Mouse (Mus musculus): ENCODE measurements at regions not wholly inside any gene's neighbourhood (a gene's known extent, or its start where the extent isn't known, plus 50 kb on each side); places are given as distances from the start of the nearest gene placed in this dataset.

DNA sequence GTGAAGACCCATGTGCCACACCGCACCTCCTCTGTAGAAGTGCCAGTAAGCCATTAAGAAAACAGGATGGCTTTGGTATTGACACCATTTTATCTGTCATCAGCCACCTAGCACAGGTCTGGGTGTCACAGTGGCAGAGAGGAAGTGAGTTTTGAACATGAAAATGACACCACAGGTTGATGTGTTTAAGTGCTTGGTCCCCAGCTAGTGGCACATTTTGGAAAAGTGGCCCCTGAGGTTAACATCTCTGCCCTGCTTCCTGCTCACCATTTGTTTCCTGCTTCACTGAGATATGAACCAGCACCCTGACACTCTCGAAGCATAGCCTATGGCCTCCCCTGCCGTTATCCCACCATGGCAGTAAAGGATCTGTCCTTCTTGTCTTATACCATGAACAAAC lies 297.4 kb upstream of the Id2 start:
- Histone ChIP-seq H3K79me3 (ENCODE audit: low read depth) (no peaks in the 10 kb centered on the region), H3ac (ENCODE audit: control insufficient read depth, insufficient read length, low read depth) (no peak overlapping the region), H3K4me3 (ENCODE audit: insufficient read depth, poor library complexity, severe bottlenecking) (no peak overlapping the region), H3K36me3 (ENCODE audit: control insufficient read depth, insufficient read depth) (no peaks in the 10 kb centered on the region), H3K27me3 (ENCODE audit: control insufficient read depth, insufficient read depth, insufficient read length) (no peaks in the 10 kb centered on the region), H3K79me2 (ENCODE audit: control insufficient read depth, insufficient read depth) (no peaks in the 10 kb centered on the region)
- TF ChIP-seq MAX (IDR thresholded peaks at IDR 0.05): no peak
- no peak for TF ChIP-seq CTCF (IDR thresholded peaks at IDR 0.05; ENCODE audit: control insufficient read depth, insufficient read depth, insufficient read length)
- no peak for TF ChIP-seq MYOD1 (IDR thresholded peaks at IDR 0.05; ENCODE audit: control insufficient read depth, insufficient read length, low read depth)
- no peak for TF ChIP-seq FOSL1 (IDR thresholded peaks at IDR 0.05; ENCODE audit: insufficient read depth, low read length, poor library complexity, severe bottlenecking)
- no peak for TF ChIP-seq USF1 (IDR thresholded peaks at IDR 0.05; ENCODE audit: low read depth)
- TF ChIP-seq CEBPB (IDR thresholded peaks at IDR 0.05; ENCODE audit: low read depth): no peak
- no peak for TF ChIP-seq MYOG (IDR thresholded peaks at IDR 0.05; ENCODE audit: control insufficient read depth, extremely low read depth, insufficient read length)

DNA sequence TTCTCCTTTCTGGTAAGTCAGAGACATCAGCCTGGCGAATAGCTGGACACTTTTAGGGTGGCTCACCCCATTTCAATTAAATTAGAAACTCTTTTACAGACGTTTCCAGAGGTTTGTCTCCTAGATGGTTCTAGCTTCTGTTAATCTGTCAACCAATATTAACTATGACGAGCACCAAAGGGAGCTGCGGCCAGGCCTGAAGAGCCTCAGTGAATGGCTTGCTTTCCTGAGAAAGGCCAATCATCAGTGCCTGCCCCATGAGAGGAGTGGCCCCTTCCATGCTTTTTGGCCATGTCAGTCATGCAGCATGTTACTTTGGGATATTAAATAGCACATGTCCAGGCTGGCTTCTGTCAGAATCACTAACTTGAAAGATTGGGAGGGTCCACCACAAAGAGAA lies 296.6 kb upstream of the Id2 start:
- TF ChIP-seq USF1 (IDR thresholded peaks at IDR 0.05; ENCODE audit: low read depth) (no peak), MYOG (IDR thresholded peaks at IDR 0.05; ENCODE audit: control insufficient read depth, extremely low read depth, insufficient read length) (no peak), CTCF (IDR thresholded peaks at IDR 0.05; ENCODE audit: control insufficient read depth, insufficient read depth, insufficient read length) (no peak), FOSL1 (IDR thresholded peaks at IDR 0.05; ENCODE audit: insufficient read depth, low read length, poor library complexity, severe bottlenecking) (no peak), MAX (IDR thresholded peaks at IDR 0.05) (no peak)
- no peak overlapping the region for H3ac ChIP-seq (ENCODE audit: control insufficient read depth, insufficient read length, low read depth)
- H3K4me3 ChIP-seq (ENCODE audit: insufficient read depth, poor library complexity, severe bottlenecking): no peak overlapping the region
- H3K79me3 ChIP-seq (ENCODE audit: low read depth): no peaks in the 10 kb centered on the region
- no peaks in the 10 kb centered on the region for H3K27me3 ChIP-seq (ENCODE audit: control insufficient read depth, insufficient read depth, insufficient read length)
- no peaks in the 10 kb centered on the region for H3K79me2 ChIP-seq (ENCODE audit: control insufficient read depth, insufficient read depth)
- H3K36me3 ChIP-seq (ENCODE audit: control insufficient read depth, insufficient read depth): no peaks in the 10 kb centered on the region

DNA sequence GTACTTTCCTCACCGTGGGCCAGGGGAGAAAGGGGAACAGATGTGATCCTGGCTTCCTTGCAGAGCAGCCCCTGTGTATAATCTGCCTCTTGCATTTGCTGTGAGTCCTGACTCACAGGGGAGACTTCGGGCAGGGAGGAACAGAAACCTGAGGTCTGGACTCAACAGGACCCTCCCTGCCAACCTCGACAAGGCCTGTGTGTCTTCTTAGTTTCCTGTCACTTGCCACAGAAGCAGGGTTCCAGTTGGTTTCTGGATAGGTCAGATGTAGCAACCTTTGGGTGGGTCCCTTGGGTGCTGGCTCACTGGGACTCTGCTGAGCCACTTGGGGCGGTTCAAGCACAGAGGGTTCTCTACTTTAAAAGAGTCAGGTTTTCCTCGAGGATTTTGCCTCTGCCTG lies 292.3 kb upstream of the Id2 start:
- H3K36me3 ChIP-seq (ENCODE audit: control insufficient read depth, insufficient read depth): no peaks in the 10 kb centered on the region
- TF ChIP-seq MYOD1 (IDR thresholded peaks at IDR 0.05; ENCODE audit: control insufficient read depth, insufficient read length, low read depth) (no peak), USF1 (IDR thresholded peaks at IDR 0.05; ENCODE audit: low read depth) (no peak), MAX (IDR thresholded peaks at IDR 0.05) (no peak), CTCF (IDR thresholded peaks at IDR 0.05; ENCODE audit: control insufficient read depth, insufficient read depth, insufficient read length) (no peak), CEBPB (IDR thresholded peaks at IDR 0.05; ENCODE audit: low read depth) (no peak), MYOG (IDR thresholded peaks at IDR 0.05; ENCODE audit: control insufficient read depth, extremely low read depth, insufficient read length) (no peak), FOSL1 (IDR thresholded peaks at IDR 0.05; ENCODE audit: insufficient read depth, low read length, poor library complexity, severe bottlenecking) (no peak)
- H3K79me3 ChIP-seq (ENCODE audit: low read depth): no peaks in the 10 kb centered on the region

DNA sequence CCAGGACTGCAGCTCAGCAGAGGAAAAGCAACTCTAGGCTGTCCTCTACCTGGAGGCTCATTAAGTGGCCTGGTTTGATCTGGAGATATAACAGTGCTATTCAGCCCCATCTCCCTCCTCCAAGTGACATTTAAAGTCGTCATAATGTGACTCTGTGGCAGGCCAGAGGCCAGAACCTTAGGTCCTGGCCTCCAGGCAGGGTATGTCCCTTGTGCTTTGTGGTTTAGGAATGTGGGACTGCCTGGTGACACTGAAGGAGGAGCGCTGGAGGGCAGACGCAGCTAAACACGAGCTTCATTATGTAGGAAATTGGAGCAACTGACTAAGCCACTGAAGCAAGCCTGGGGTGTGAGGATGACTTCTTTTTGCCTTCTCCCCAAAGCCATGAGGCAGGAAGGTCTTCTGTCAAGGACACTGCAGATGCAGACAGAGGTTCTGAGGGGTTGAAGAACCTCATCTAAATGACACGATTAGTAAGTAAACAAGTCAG lies 290.9 kb upstream of the Id2 start:
- TF ChIP-seq CTCF (IDR thresholded peaks at IDR 0.05; ENCODE audit: control insufficient read depth, insufficient read depth, insufficient read length): no peak
- TF ChIP-seq USF1 (IDR thresholded peaks at IDR 0.05; ENCODE audit: low read depth): no peak
- no peak for TF ChIP-seq MAX (IDR thresholded peaks at IDR 0.05)
- TF ChIP-seq MYOG (IDR thresholded peaks at IDR 0.05; ENCODE audit: control insufficient read depth, extremely low read depth, insufficient read length): no peak
- TF ChIP-seq CEBPB (IDR thresholded peaks at IDR 0.05; ENCODE audit: low read depth): no peak
- no peak for TF ChIP-seq MYOD1 (IDR thresholded peaks at IDR 0.05; ENCODE audit: control insufficient read depth, insufficient read length, low read depth)
- TF ChIP-seq FOSL1 (IDR thresholded peaks at IDR 0.05; ENCODE audit: insufficient read depth, low read length, poor library complexity, severe bottlenecking): no peak

More for the DNA sequence above, 292.3 kb upstream of the Id2 start:
- no peak overlapping the region for H3ac ChIP-seq (ENCODE audit: control insufficient read depth, insufficient read length, low read depth)
- H3K79me2 ChIP-seq (ENCODE audit: control insufficient read depth, insufficient read depth): no peaks in the 10 kb centered on the region
- no peaks in the 10 kb centered on the region for H3K27me3 ChIP-seq (ENCODE audit: control insufficient read depth, insufficient read depth, insufficient read length)
- H3K4me3 ChIP-seq (ENCODE audit: insufficient read depth, poor library complexity, severe bottlenecking): no peak overlapping the region

DNA sequence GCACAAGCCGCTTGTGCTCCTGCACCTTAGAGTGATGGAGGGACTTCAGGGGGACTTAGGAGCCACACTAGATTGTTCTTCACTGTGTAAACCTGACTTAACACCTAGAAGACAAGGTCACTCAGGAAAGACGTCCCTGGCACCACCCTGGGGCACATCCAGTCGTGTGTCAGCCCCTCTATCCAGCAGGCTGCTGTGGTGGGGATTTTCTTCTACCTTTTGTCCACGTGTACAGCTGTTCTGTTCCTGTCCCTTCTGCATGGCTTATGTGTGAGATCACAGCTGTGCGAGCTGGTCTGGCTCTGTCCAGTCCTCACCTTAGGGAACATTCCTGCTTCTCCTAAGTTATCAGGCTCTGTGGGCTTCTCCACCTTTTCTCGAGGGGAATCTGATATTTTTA lies 286.0 kb upstream of the Id2 start:
- Histone ChIP-seq H3K36me3 (ENCODE audit: control insufficient read depth, insufficient read depth) (no peaks in the 10 kb centered on the region), H3ac (ENCODE audit: control insufficient read depth, insufficient read length, low read depth) (no peak overlapping the region), H3K4me3 (ENCODE audit: insufficient read depth, poor library complexity, severe bottlenecking) (no peak overlapping the region), H3K79me3 (ENCODE audit: low read depth) (no peaks in the 10 kb centered on the region), H3K79me2 (ENCODE audit: control insufficient read depth, insufficient read depth) (no peaks in the 10 kb centered on the region), H3K27me3 (ENCODE audit: control insufficient read depth, insufficient read depth, insufficient read length) (no peaks in the 10 kb centered on the region)
- no peak for TF ChIP-seq MYOD1 (IDR thresholded peaks at IDR 0.05; ENCODE audit: control insufficient read depth, insufficient read length, low read depth)
- TF ChIP-seq MYOG (IDR thresholded peaks at IDR 0.05; ENCODE audit: control insufficient read depth, extremely low read depth, insufficient read length): no peak
- no peak for TF ChIP-seq FOSL1 (IDR thresholded peaks at IDR 0.05; ENCODE audit: insufficient read depth, low read length, poor library complexity, severe bottlenecking)
- TF ChIP-seq CTCF (IDR thresholded peaks at IDR 0.05; ENCODE audit: control insufficient read depth, insufficient read depth, insufficient read length): no peak
- no peak for TF ChIP-seq CEBPB (IDR thresholded peaks at IDR 0.05; ENCODE audit: low read depth)
- no peak for TF ChIP-seq USF1 (IDR thresholded peaks at IDR 0.05; ENCODE audit: low read depth)
- no peak for TF ChIP-seq MAX (IDR thresholded peaks at IDR 0.05)

More for the DNA sequence above, 290.9 kb upstream of the Id2 start:
- Histone ChIP-seq H3K4me3 (ENCODE audit: insufficient read depth, poor library complexity, severe bottlenecking) (no peak overlapping the region), H3K79me2 (ENCODE audit: control insufficient read depth, insufficient read depth) (no peaks in the 10 kb centered on the region), H3K36me3 (ENCODE audit: control insufficient read depth, insufficient read depth) (no peaks in the 10 kb centered on the region), H3ac (ENCODE audit: control insufficient read depth, insufficient read length, low read depth) (no peak overlapping the region), H3K27me3 (ENCODE audit: control insufficient read depth, insufficient read depth, insufficient read length) (no peaks in the 10 kb centered on the region), H3K79me3 (ENCODE audit: low read depth) (no peaks in the 10 kb centered on the region)

DNA sequence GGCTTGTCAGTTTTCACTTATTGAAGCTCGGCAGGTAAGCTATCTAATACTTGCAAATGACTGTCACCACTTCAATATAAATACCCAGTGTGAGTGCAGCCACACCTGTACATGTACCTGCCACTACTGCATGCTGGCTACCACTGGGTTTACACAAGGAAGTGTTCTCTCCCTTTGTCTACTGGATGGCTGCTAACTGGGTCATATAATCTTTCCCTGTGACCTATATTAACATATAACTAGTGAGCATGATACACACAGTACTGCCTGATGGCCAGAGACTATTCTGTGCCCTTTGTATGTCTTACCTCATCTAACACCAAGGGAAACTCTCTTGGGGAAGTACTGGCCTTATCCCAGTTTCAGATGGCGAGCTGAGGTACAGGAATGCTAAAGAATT lies 285.5 kb upstream of the Id2 start:
- TF ChIP-seq CEBPB (IDR thresholded peaks at IDR 0.05; ENCODE audit: low read depth) (no peak), CTCF (IDR thresholded peaks at IDR 0.05; ENCODE audit: control insufficient read depth, insufficient read depth, insufficient read length) (no peak), USF1 (IDR thresholded peaks at IDR 0.05; ENCODE audit: low read depth) (no peak), FOSL1 (IDR thresholded peaks at IDR 0.05; ENCODE audit: insufficient read depth, low read length, poor library complexity, severe bottlenecking) (no peak), MYOG (IDR thresholded peaks at IDR 0.05; ENCODE audit: control insufficient read depth, extremely low read depth, insufficient read length) (no peak), MYOD1 (IDR thresholded peaks at IDR 0.05; ENCODE audit: control insufficient read depth, insufficient read length, low read depth) (no peak), MAX (IDR thresholded peaks at IDR 0.05) (no peak)
- Histone ChIP-seq H3K79me3 (ENCODE audit: low read depth) (no peaks in the 10 kb centered on the region), H3K4me3 (ENCODE audit: insufficient read depth, poor library complexity, severe bottlenecking) (no peak overlapping the region), H3K27me3 (ENCODE audit: control insufficient read depth, insufficient read depth, insufficient read length) (no peaks in the 10 kb centered on the region), H3K36me3 (ENCODE audit: control insufficient read depth, insufficient read depth) (no peaks in the 10 kb centered on the region), H3K79me2 (ENCODE audit: control insufficient read depth, insufficient read depth) (no peaks in the 10 kb centered on the region), H3ac (ENCODE audit: control insufficient read depth, insufficient read length, low read depth) (no peak overlapping the region)
